Comparison of ENCODE assay signal across 9 mouse cellular contexts in genomic region chr1:39614462-39615279, GRCm38 (mm10). TPM values are rescaled to one million over a fixed set of nuclear protein-coding genes. Genes with fewer than 3 reads are reported as not detected.
DNase-seq lines count a peak whose midpoint lies in the region; ATAC-seq and TF ChIP-seq lines count a peak whose summit lies in the region.
"Had no signal": no experiment of that assay in that cellular context is flagged by ENCODE, and none has a peak within 500 bp of the region (broad histone marks: within the 10 kb centered on the region; RNA-seq: fewer than 3 reads in every experiment).

No protein-coding gene starts in this region.

- TF ChIP-seq POLR2A in heart, adult 2 months (IDR thresholded peaks at IDR 0.05; ENCODE audit: insufficient read depth, low read depth, low read length): no peak

- no peaks in the 10 kb centered on the region for H3K36me3 ChIP-seq in heart, adult 2 months (ENCODE audit: control insufficient read depth, insufficient read depth, low read length)
- H3K36me3 ChIP-seq: neural tube, embryonic 13.5 days had no signal

- intact Hi-C loops in heart, adult 2 months (cut with DNase I): loop anchor here (2.0 to 5.0 kb wide), 2 partner anchors 66 to 373 kb away; no protein-coding TSS in a partner anchor

- DNase-seq in cerebellum, adult 11 months: peak; percentile 6
- no peak for DNase-seq in cerebellum, adult 11-12 months
- DNase-seq in ES-CJ7 (ENCODE audit: low read depth, low spot score): peak; percentile 89
- peak; percentile 8 for DNase-seq in cerebellum, adult 9-10 months
- peak; percentile 31 to 65 for DNase-seq in heart, adult 2 months
- DNase-seq in layer of hippocampus, postnatal 25 days (ENCODE audit: extremely low spot score in 1 of 2, low spot score in 1 of 2): peak; percentile 53 to 78
- DNase-seq in spleen, postnatal 10 days (ENCODE audit: low spot score in 2 of 2): peak; percentile 24 to 61

- peak; percentile 87 for ATAC-seq in megakaryocyte, adult 5-6 weeks (ENCODE audit: poor library complexity, severe bottlenecking)

- no peak overlapping the region for H3K4me3 ChIP-seq in heart, adult 2 months
- H3K4me3 ChIP-seq: neural tube, embryonic 13.5 days had no signal

- TF ChIP-seq CTCF in heart, adult 2 months (IDR thresholded peaks at IDR 0.05): peak; percentile 86

- WGBS in heart, adult 2 months: 14% methylated on average over 11 of the region's 11 CpGs

- H3K79me2 ChIP-seq in heart, adult 2 months (replicated peaks; ENCODE audit: control insufficient read depth, insufficient read depth, low read length): no peaks in the 10 kb centered on the region

- H3K27ac ChIP-seq in heart, adult 2 months: no peak overlapping the region
- H3K27ac ChIP-seq: neural tube, embryonic 13.5 days had no signal

- H3K9ac ChIP-seq in heart, adult 2 months (ENCODE audit: low read depth, low read length): no peak overlapping the region
- H3K9ac ChIP-seq: neural tube, embryonic 13.5 days had no signal

- no peaks in the 10 kb centered on the region; the same call in 1 of the 2 replicates for H3K4me1 ChIP-seq in heart, adult 2 months (ENCODE audit: control insufficient read depth, insufficient read depth, low read length)

- no peaks in the 10 kb centered on the region for H3K27me3 ChIP-seq in heart, adult 2 months (ENCODE audit: control insufficient read depth, insufficient read depth, low read length)
- H3K27me3 ChIP-seq: neural tube, embryonic 13.5 days had no signal

- no peak for TF ChIP-seq EP300 in heart, adult 2 months (IDR thresholded peaks at IDR 0.05; ENCODE audit: insufficient read depth, low read depth, low read length)

RNA-seq across cellular contexts. Expression of gene Creg2, which starts 36.6 kb away (rescaled TPM):
- total RNA-seq in heart, adult 2 months (2021): under 1 TPM in 1 of 2 experiments, not detected in 1; 0.05 TPM
- polyA plus RNA-seq in heart, adult 2 months (2012; rRNA removed): 0.06 TPM in 1 of 2 replicates, not detected in the other
- 10 to 100 TPM; 84.2 to 90.8 TPM for total RNA-seq in layer of hippocampus, postnatal 25 days (2021)
- not detected in 2 replicates for total RNA-seq in megakaryocyte, adult 5-6 weeks (2015)
- total RNA-seq in megakaryocyte, adult 5-6 weeks (2017): not detected in 2 replicates

RNA-seq across cellular contexts. Expression of gene Rnf149, which starts 37.5 kb away (rescaled TPM):
- 1 to 10 TPM; 7.0 to 8.5 TPM for total RNA-seq in heart, adult 2 months (2021)
- polyA plus RNA-seq in heart, adult 2 months (2012; rRNA removed): 3.6 and 5.7 TPM in 2 replicates
- total RNA-seq in layer of hippocampus, postnatal 25 days (2021): 10 to 100 TPM; 30.9 to 31.1 TPM
- total RNA-seq in megakaryocyte, adult 5-6 weeks (2015): 56.1 and 61.0 TPM in 2 replicates
- 69.5 and 70.7 TPM in 2 replicates for total RNA-seq in megakaryocyte, adult 5-6 weeks (2017)

Comparison
In these comparisons a context has a peak if more than half of its experiments do, and no peak if none do; other contexts are left out.
1. RNA of gene Creg2, which starts 36.6 kb away (total RNA-seq): 84.2 to 90.8 TPM in layer of hippocampus, postnatal 25 days; 0.05 TPM in heart, adult 2 months and not detected in megakaryocyte, adult 5-6 weeks; every median in the first group is over 10 times any median in the second.